Mouse (Mus musculus) midbrain, embryonic 16.5 days (tissue): Measurements from ENCODE around the gene Orm1. TPM values are rescaled to one million over a fixed set of nuclear protein-coding genes. Genes with fewer than 3 reads are reported as not detected.

ENCODE experiments used
- ATAC-seq: fragments of 200-750 bp; cut with Nextera tagmentation; 2 replicates; pipeline ENCODE4 v1.8.0; 2017; ENCODE audit warnings: moderate TSS enrichment
- H3K27ac ChIP-seq: fragments of 300-500 bp; sonication (generic); 2 replicates; pipeline ENCODE4 v1.5.1; 2014; ENCODE audit warnings: mild to moderate bottlenecking, low read length, mixed read lengths
- H3K27me3 ChIP-seq: fragments of 300-500 bp; sonication (generic); 2 replicates; pipeline ENCODE4 v1.6.1; 2014; ENCODE audit warnings: low read depth, low read length, mixed read lengths; ENCODE audit not compliant: control insufficient read depth, insufficient read depth
- H3K36me3 ChIP-seq: fragments of 300-500 bp; sonication (generic); 2 replicates; pipeline ENCODE4 v1.6.1; 2014; ENCODE audit warnings: mild to moderate bottlenecking, low read length, moderate library complexity, mixed read lengths; ENCODE audit not compliant: control insufficient read depth, insufficient read depth
- H3K4me1 ChIP-seq: fragments of 300-500 bp; sonication (generic); 2 replicates; pipeline ENCODE4 v1.6.1; 2014; ENCODE audit warnings: mild to moderate bottlenecking, low read length, mixed read lengths; ENCODE audit not compliant: control insufficient read depth, insufficient read depth
- H3K4me2 ChIP-seq: fragments of 300-500 bp; sonication (generic); 2 replicates; pipeline ENCODE4 v1.6.1; 2014; ENCODE audit warnings: mild to moderate bottlenecking, low read length, mixed read lengths
- H3K4me3 ChIP-seq: fragments of 300-500 bp; sonication (generic); 2 replicates; pipeline ENCODE4 v1.5.1; 2014; ENCODE audit warnings: low read depth, mild to moderate bottlenecking, low read length, moderate library complexity, mixed read lengths
- H3K9ac ChIP-seq: fragments of 300-500 bp; sonication (generic); 2 replicates; pipeline ENCODE4 v1.6.1; 2014; ENCODE audit warnings: low read depth, low read length, mixed read lengths
- H3K9me3 ChIP-seq: fragments of 300-500 bp; sonication (generic); replicated peaks from 2 replicates; pipeline ENCODE4 v1.6.1; 2014; ENCODE audit warnings: mild to moderate bottlenecking, low read length, mixed read lengths; ENCODE audit not compliant: control insufficient read depth, poor library complexity, severe bottlenecking
- WGBS: fragments of 180-500 bp; shearing (Covaris S2); extraction: QIAGEN DNeasy Blood & Tissue Kit; methylation state at CpG from one replicate; pipeline ENCODE4 v1.1.7; 2014; 5-methylcytosine and 5-hydroxymethylcytosine counted together
- polyA plus RNA-seq: library from polyadenylated mRNA; unstranded; fragments of >200 nt; fragmentation: Nextera tagmentation; extraction: Ambion mirVana; gene quantifications from 2 replicates; pipeline ENCODE4 v1.2.1, GENCODE M21; 2015

Gene Orm1
- polyA plus RNA-seq, 1 experiment from 2014 or later, result not detected

DNA sequence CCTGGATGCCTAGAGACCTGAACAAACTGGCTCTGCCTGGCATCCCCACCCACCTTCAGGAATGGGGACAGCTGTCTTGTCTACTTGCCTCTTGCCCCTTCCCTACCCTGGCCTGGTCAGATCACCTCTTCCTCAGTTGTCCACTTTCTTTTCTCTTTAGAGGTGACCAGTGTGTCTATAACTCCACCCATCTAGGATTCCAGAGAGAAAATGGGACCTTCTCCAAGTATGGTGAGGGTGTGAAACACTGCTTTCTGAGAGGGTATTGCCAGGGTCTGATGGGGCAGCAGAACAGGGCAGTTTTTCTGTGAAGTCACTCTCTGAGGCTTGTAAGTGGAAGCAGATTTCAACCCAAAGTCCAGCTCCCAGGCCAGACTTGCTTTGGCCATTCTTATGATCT, 901 bp downstream of the Orm1 start:
- no peaks in the 10 kb centered on the region for H3K27me3 ChIP-seq
- no peaks in the 10 kb centered on the region for H3K4me1 ChIP-seq
- no peak overlapping the region for H3K27ac ChIP-seq
- H3K9ac ChIP-seq, result no peak overlapping the region
- no peak for ATAC-seq
- H3K4me3 ChIP-seq, result no peak overlapping the region
- H3K36me3 ChIP-seq, result no peaks in the 10 kb centered on the region
- no peaks in the 10 kb centered on the region for H3K9me3 ChIP-seq
- no peak overlapping the region for H3K4me2 ChIP-seq

- 91% methylated on average over 4 of the region's 4 CpGs for WGBS
- no peaks in the 10 kb centered on the region for H3K4me1 ChIP-seq
- no peak overlapping the region for H3K27ac ChIP-seq
- no peak overlapping the region for H3K9ac ChIP-seq
- H3K36me3 ChIP-seq, result no peaks in the 10 kb centered on the region
- H3K4me3 ChIP-seq, result no peak overlapping the region
- no peak for ATAC-seq
- no peaks in the 10 kb centered on the region for H3K9me3 ChIP-seq
- H3K27me3 ChIP-seq, result no peaks in the 10 kb centered on the region
- no peak overlapping the region for H3K4me2 ChIP-seq
These were observed 2.3 kb downstream of the Orm1 start for GRCm38 (mm10) chr4:63346659-63347058.

DNA sequence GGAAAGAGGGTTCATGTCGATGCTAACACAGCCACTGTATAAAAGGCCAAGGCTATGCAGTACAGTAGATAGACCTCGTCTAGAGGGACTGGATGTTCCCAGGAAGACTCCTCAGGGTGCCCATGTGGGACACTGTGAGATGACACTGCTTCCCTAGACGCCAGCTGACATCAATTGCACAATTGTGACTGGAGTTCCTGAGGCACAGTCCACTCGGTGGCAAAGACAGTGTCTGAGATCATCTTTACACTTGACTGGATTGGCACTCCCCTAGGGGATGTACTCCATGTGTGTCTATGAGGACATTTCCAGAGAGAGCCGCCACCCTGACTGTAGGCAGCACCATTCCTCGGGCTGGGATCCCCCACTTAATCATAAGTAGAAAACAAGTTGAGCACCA, 4.2 kb downstream of the Orm1 start:
- H3K4me1 ChIP-seq, result no peaks in the 10 kb centered on the region
- H3K9ac ChIP-seq, result no peak overlapping the region
- H3K36me3 ChIP-seq, result no peaks in the 10 kb centered on the region
- no peak overlapping the region for H3K27ac ChIP-seq
- no peak overlapping the region for H3K4me2 ChIP-seq
- H3K9me3 ChIP-seq, result no peaks in the 10 kb centered on the region
- ATAC-seq, result no peak
- no peak overlapping the region for H3K4me3 ChIP-seq
- 72% methylated on average over 6 of the region's 6 CpGs for WGBS
- H3K27me3 ChIP-seq, result no peaks in the 10 kb centered on the region

DNA sequence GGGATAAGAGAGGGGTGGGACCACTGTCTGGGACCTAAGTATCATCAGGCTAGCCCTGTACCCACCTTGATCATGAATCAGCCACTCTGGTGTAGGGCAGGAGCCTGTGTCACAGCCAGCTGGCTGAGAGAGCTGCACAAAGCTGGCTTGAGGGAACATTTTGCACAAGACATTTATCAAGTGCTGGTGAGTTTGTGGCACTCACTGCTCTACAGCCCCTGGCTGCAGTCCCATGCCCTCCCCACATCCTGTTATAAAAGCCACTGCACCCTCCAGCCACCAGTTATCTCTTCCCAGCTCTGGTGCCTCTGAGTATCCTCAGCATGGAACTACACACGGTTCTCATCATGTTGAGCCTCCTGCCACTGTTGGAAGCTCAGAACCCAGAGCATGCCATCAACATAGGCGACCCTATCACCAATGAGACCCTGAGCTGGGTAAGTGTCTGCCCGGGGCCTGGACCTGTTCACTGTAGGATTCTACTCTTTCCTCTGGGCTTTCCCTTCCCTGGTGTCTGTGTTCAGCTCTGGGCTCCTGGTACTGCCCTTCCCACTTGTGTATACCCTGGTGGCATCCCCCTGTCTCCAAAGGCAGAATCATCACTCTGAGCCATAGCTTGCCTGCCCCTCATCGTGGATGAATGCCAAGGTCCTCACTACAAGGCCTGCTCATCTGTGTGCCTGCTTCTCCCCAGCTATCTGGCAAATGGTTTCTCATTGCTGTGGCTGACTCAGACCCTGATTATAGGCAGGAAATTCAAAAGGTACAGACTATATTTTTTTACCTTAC, 11.7 kb downstream of the Orm1 start, which contains the start of gene Orm3:
Gene Orm3, plus strand, starts transcription at position 286 of the 789 bp plus-strand sequence.
- H3K9me3 ChIP-seq, result no peaks in the 10 kb centered on the region
- H3K4me1 ChIP-seq, result no peaks in the 10 kb centered on the region
- WGBS, result 86% methylated on average over 4 of the region's 4 CpGs
- H3K27me3 ChIP-seq, result no peaks in the 10 kb centered on the region
- H3K9ac ChIP-seq, result no peak within 1 kb of the TSS
- no peak within 1 kb of the TSS for H3K4me3 ChIP-seq
- H3K4me2 ChIP-seq, result no peak within 1 kb of the TSS
- H3K27ac ChIP-seq, result no peak within 1 kb of the TSS
- H3K36me3 ChIP-seq, result no peaks in the 10 kb centered on the region
- no peak for ATAC-seq

GRCm38 (mm10) chr4:63356981-63357570, 12.7 kb downstream of the Orm1 start:
- H3K9me3 ChIP-seq, result no peaks in the 10 kb centered on the region
- no peaks in the 10 kb centered on the region for H3K36me3 ChIP-seq
- no peak overlapping the region for H3K27ac ChIP-seq
- H3K4me2 ChIP-seq, result no peak overlapping the region
- H3K27me3 ChIP-seq, result no peaks in the 10 kb centered on the region
- H3K4me3 ChIP-seq, result no peak overlapping the region
- H3K4me1 ChIP-seq, result no peaks in the 10 kb centered on the region
- no peak for ATAC-seq
- 60% methylated on average over 2 of the region's 2 CpGs for WGBS
- H3K9ac ChIP-seq, result no peak overlapping the region

- no peaks in the 10 kb centered on the region for H3K36me3 ChIP-seq
- 72% methylated on average over 6 of the region's 6 CpGs for WGBS
- no peaks in the 10 kb centered on the region for H3K9me3 ChIP-seq
- H3K4me1 ChIP-seq, result no peaks in the 10 kb centered on the region
- no peak overlapping the region for H3K9ac ChIP-seq
- H3K4me3 ChIP-seq, result no peak overlapping the region
- no peak overlapping the region for H3K27ac ChIP-seq
- H3K4me2 ChIP-seq, result no peak overlapping the region
- ATAC-seq, result no peak
- no peaks in the 10 kb centered on the region for H3K27me3 ChIP-seq
These were observed 15.5 kb downstream of the Orm1 start for GRCm38 (mm10) chr4:63359861-63360260.

DNA sequence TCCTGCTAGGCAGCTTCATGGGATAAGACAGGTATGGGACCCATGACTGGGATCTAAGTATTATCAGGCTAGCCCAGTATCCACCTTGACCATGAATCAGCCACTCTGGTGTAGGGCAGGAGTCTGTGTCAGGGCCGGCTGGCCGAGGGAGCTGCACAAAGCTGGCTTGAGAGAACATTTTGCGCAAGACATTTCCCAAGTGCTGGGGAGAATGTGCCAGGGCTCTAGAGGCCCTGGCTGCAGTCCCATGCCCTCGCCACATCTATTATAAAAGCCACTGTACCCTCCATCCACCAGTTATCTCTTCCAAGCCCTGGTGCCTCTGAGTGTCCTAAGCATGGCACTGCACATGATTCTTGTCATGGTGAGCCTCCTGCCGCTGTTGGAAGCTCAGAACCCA, 17.8 kb downstream of the Orm1 start, which contains the start of gene Orm2:
Gene Orm2, plus strand, starts transcription at position 300 of the 400 bp plus-strand sequence.
- no peak within 1 kb of the TSS for H3K4me3 ChIP-seq
- WGBS, result 91% methylated on average over 5 of the region's 5 CpGs
- ATAC-seq, result no peak
- H3K4me1 ChIP-seq, result no peaks in the 10 kb centered on the region
- H3K9me3 ChIP-seq, result no peaks in the 10 kb centered on the region
- no peak within 1 kb of the TSS for H3K4me2 ChIP-seq
- no peak within 1 kb of the TSS for H3K9ac ChIP-seq
- no peaks in the 10 kb centered on the region for H3K27me3 ChIP-seq
- H3K36me3 ChIP-seq, result no peaks in the 10 kb centered on the region
- no peak within 1 kb of the TSS for H3K27ac ChIP-seq

DNA sequence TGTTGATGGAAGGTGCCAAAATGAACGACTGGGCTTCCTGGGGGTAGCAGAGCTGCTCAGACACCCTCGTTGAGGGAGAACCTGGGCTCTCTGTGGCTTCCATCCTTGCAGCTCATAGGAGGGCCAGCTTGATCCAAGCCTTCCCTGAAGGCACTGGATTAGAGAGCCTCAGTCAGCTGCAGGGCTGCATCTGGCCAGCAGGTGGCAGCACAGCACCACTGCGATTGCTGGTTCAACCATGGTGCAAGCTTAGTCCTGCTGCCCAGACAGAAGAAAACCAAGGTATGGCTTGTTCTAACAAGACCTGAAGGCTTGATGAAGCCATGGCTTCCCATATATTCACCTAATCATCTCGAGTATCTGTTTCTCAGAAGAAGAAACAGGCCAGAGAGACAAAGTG, 24.2 kb downstream of the Orm1 start:
- Histone ChIP-seq H3K4me2 (no peak overlapping the region), H3K9ac (no peak overlapping the region), H3K36me3 (0 out of 2 replicates have a peak, but pooled peaks cover 2% of the 10 kb centered on the region), H3K4me3 (no peak overlapping the region), H3K27me3 (no peaks in the 10 kb centered on the region), H3K9me3 (no peaks in the 10 kb centered on the region), H3K27ac (no peak overlapping the region), H3K4me1 (no peaks in the 10 kb centered on the region)
- ATAC-seq, result peak; percentile 43; the same call in 1 of the 2 replicates
- 14% methylated on average over 4 of the region's 4 CpGs for WGBS

- Histone ChIP-seq H3K27me3 (no peaks in the 10 kb centered on the region), H3K4me3 (no peak overlapping the region), H3K27ac (no peak overlapping the region), H3K36me3 (0 out of 2 replicates have a peak, but pooled peaks cover 2% of the 10 kb centered on the region), H3K9ac (0 out of 2 replicates have a peak overlapping the region, but pooled peaks have one; percentile 25), H3K4me2 (no peak overlapping the region), H3K9me3 (no peaks in the 10 kb centered on the region), H3K4me1 (no peaks in the 10 kb centered on the region)
- no peak for ATAC-seq
- 35% methylated on average over 7 of the region's 7 CpGs for WGBS
These were observed 26.5 kb downstream of the Orm1 start for GRCm38 (mm10) chr4:63370897-63371296.
